Mouse (Mus musculus): ENCODE results near the gene Trim61. TPM values are rescaled to one million over a fixed set of nuclear protein-coding genes. Genes with fewer than 3 reads are reported as not detected.

The Trim61 gene
- 0.07 TPM in 1 of 2 replicates, not detected in the other for polyA plus RNA-seq (2016; fragmentation: Nextera tagmentation; extraction: Ambion mirVana)

DNA sequence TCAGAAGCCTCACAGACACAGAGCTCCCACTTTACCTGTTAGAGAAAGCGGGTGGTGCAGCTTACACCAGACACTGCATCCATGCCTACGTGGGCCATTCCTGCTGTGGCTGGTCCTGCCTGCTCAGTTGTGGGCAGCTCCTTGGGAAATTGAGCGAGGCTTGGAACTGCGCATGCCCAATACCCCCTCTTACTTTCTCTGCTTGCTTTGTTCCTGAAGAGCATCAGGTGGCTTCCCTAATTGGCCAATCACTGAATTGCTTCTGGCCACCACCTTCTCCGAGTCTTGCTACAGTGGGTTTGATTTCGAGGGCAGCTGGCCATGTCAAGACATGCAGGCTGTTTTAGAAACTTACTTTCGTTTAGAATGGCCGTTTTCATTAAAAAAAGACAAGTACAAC is at the start of gene Trim61, which contains the start of gene Trim60:
Gene Trim61 (minus strand): TSS at position 101 of the 400 bp plus-strand sequence.
Gene Trim60 (minus strand): TSS at position 162 of the 400 bp plus-strand sequence.
- Histone ChIP-seq H3K36me3 (no peaks in the 10 kb centered on the region), H3K9me3 (replicated peaks) (no peaks in the 10 kb centered on the region; the same call in 1 of the 2 replicates), H3K4me1 (no peaks in the 10 kb centered on the region), H3K27ac (replicated peaks) (no peak within 1 kb of the TSS), H3K27me3 (ENCODE audit: low read depth, poor library complexity, severe bottlenecking) (no peaks in the 10 kb centered on the region), H3K4me3 (no peak within 1 kb of the TSS)
- 90% methylated on average over 8 of the region's 8 CpGs for WGBS
- DNase-seq (ENCODE audit: low spot score) = no peak

DNA sequence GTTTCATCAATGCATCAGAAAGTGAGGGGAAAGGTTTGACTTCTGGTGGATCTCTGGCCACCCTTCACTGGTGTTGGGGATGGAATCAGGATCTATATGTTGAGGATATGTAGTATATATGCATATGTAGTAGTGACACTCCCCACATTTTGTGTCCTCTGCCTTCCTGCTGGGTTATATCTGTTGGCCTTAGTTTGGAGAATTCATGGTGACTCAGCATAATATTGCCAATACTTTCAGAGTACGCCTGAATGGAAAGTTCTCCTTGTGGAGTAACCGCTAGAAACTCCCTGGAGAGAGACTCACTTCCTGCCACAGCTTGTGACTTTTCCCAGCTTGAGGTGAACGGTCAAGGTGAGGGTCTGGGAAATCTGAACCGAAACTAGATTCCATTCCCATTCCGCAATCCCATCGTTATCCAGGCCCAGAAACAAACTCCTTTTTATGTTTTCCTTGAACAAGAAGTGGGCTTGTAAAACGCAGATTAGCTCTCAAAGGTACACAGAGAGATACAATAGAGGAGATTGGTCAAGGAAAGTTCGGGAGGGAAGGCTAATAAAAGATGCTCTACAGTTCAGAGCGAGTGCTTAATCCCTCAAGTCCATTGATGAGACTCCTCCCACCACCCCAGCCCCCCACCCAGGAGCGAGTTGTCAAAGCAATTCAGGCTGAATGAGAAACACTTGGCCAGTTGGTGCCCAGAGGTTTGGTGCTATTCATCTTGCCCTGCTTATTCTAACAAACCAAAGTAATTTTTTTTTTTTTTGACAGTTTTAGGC is 49.6 kb upstream of the Trim61 start:
- no peak overlapping the region for H3K27ac ChIP-seq (replicated peaks)
- H3K4me1 ChIP-seq = peaks cover 10% of the 10 kb centered on the region
- 30% methylated on average over 10 of the region's 10 CpGs for WGBS
- no peaks in the 10 kb centered on the region for H3K9me3 ChIP-seq (replicated peaks)
- peaks cover 15% of the 10 kb centered on the region for H3K27me3 ChIP-seq (ENCODE audit: low read depth, poor library complexity, severe bottlenecking)
- 0 out of 2 replicates have a peak overlapping the region, but pooled peaks have one; percentile 26 for H3K4me3 ChIP-seq
- DNase-seq (ENCODE audit: low spot score) = peak; percentile 34
- no peaks in the 10 kb centered on the region for H3K36me3 ChIP-seq

DNA sequence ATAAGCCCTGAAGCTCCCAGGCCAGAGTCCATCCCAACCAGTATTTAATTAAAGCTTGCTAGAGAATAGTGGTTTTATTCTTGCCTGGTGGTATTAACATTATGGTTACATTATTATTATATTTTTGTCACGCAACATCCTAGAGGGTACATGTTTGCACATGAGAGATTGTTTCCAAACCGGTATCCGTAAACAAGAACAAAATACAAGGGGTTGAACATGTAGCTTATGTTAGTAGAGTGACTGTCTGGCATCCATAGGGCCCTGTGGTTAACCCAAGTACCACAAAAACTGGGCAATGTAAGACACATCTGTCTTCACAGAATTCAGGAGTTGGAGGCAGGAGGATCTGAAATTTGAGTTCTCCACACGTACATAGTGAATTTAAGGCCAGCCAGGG is 48.7 kb upstream of the Trim61 start:
- Histone ChIP-seq H3K4me3 (no peak overlapping the region), H3K36me3 (no peaks in the 10 kb centered on the region), H3K27me3 (ENCODE audit: low read depth, poor library complexity, severe bottlenecking) (peaks cover 15% of the 10 kb centered on the region), H3K27ac (replicated peaks) (no peak overlapping the region), H3K9me3 (replicated peaks) (no peaks in the 10 kb centered on the region), H3K4me1 (peaks cover 10% of the 10 kb centered on the region)
- 85% methylated on average over 4 of the region's 4 CpGs for WGBS
- no peak for DNase-seq (ENCODE audit: low spot score)

DNA sequence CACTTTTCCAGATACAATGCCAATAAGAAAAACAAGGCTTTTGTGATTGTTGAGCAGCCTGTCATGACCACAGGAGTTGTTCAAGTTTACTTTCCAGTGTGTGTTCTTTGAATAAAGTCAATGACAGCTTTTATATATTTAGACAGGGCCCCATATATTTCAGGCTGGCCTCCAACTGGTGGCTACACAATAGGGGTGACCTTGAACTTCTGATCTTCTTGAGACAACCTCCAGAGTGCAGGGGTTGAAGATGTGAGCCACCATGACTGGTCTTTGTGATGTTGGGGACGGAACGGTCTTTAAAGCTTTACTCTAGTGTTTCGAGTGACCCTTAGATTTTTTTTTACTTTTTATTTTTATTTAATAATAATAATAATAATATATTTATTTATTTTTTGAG is 47.3 kb upstream of the Trim61 start:
- Histone ChIP-seq H3K4me3 (no peak overlapping the region), H3K4me1 (peaks cover 10% of the 10 kb centered on the region), H3K27me3 (ENCODE audit: low read depth, poor library complexity, severe bottlenecking) (peaks cover 15% of the 10 kb centered on the region), H3K36me3 (no peaks in the 10 kb centered on the region), H3K9me3 (replicated peaks) (no peaks in the 10 kb centered on the region), H3K27ac (replicated peaks) (no peak overlapping the region)
- DNase-seq (ENCODE audit: low spot score) = no peak
- WGBS = 95% methylated on average over 3 of the region's 3 CpGs

DNA sequence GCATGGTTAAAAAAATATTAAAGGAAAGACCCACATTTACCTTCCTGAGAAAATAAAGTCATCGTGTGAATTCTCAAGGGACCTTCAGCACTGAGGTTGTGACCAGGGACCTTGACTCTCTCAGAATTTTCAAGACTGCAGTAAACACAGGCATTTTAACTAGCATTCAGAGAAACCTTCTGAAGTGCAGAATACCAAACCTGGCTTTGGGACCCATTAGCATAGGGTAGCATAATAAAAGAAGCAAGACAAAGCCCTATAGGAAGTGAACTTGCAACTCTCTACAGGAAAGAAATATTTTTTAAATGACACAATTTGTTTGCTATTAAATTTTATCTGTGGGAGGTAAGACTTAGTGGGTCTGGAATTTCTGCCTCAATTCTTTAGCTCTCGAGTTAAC is 45.7 kb upstream of the Trim61 start:
- WGBS = 75% methylated on average over 2 of the region's 2 CpGs
- peaks cover 10% of the 10 kb centered on the region for H3K4me1 ChIP-seq
- H3K9me3 ChIP-seq (replicated peaks) = no peaks in the 10 kb centered on the region
- no peaks in the 10 kb centered on the region for H3K36me3 ChIP-seq
- H3K27ac ChIP-seq (replicated peaks) = no peak overlapping the region
- H3K27me3 ChIP-seq (ENCODE audit: low read depth, poor library complexity, severe bottlenecking) = peaks cover 15% of the 10 kb centered on the region
- no peak overlapping the region for H3K4me3 ChIP-seq
- no peak for DNase-seq (ENCODE audit: low spot score)

DNA sequence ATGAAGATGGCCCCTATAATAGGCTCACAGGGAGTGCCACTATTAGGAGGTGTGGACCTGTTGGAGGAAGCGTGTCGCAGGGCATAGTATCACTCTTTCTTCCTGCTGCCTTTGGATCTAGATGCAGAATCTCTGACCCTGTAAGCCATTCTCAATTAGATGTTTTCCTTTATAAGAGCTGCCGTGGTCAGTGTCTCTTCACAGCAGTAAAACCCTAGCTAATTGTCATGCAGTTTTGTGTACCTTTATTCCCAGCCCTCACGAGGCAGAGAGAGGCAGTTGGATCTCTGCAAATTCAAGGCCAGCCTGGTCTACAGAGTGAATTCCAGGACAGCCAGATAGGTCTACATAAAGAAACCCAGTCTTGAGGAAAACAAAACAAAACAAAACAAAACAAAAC is 43.9 kb upstream of the Trim61 start:
- Histone ChIP-seq H3K4me1 (no peaks in the 10 kb centered on the region), H3K4me3 (no peak overlapping the region), H3K27ac (replicated peaks) (no peak overlapping the region), H3K9me3 (replicated peaks) (no peaks in the 10 kb centered on the region), H3K27me3 (ENCODE audit: low read depth, poor library complexity, severe bottlenecking) (peaks cover 13% of the 10 kb centered on the region), H3K36me3 (no peaks in the 10 kb centered on the region)
- WGBS = 76% methylated on average over 4 of the region's 4 CpGs
- DNase-seq (ENCODE audit: low spot score) = no peak

DNA sequence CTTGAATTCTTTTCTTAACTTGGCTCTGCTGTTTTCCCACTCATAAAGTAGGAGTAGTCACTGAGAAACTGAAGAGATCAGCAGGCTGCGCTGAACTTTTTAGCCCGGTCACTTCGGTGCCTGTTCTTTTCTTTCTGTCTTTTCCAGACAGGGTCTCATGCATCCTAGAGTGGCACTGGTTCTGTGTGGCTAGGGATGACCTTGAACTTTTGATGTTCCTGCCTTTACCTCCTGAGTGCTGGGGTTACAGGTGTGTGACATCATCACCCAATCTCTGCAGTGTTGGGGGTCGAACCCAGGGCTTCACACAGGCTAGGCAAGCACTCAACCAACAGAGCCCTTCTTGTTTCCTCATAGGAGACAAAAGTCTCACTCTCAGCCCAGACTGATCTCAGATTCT is 38.4 kb upstream of the Trim61 start:
- Histone ChIP-seq H3K27me3 (ENCODE audit: low read depth, poor library complexity, severe bottlenecking) (no peaks in the 10 kb centered on the region), H3K27ac (replicated peaks) (no peak overlapping the region), H3K4me3 (no peak overlapping the region), H3K36me3 (no peaks in the 10 kb centered on the region), H3K9me3 (replicated peaks) (no peaks in the 10 kb centered on the region), H3K4me1 (no peaks in the 10 kb centered on the region)
- DNase-seq (ENCODE audit: low spot score) = no peak
- 87% methylated on average over 4 of the region's 4 CpGs for WGBS

DNA sequence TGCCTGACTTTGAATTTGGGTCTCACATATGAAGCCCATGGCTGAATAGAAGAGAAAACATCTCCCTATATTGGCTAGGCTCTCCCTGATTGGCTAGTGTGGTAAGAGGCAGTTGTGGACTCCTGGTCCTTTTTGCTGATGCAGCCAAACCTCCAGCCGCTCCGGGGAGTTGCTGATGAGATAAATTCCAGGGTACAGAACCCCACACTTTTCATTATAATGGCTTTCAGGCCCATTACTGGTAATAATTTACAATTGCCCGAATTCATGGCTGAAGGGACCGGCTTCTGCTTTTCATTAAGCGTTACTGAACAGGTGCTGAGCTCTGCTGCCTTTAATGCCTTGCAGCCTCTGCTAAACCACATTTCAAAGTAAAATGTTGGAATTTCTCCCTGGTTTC is 35.6 kb upstream of the Trim61 start:
- no peak for DNase-seq (ENCODE audit: low spot score)
- Histone ChIP-seq H3K4me1 (no peaks in the 10 kb centered on the region), H3K9me3 (replicated peaks) (no peaks in the 10 kb centered on the region), H3K27me3 (ENCODE audit: low read depth, poor library complexity, severe bottlenecking) (no peaks in the 10 kb centered on the region), H3K27ac (replicated peaks) (no peak overlapping the region), H3K36me3 (no peaks in the 10 kb centered on the region), H3K4me3 (no peak overlapping the region)
- WGBS = 83% methylated on average over 5 of the region's 5 CpGs

DNA sequence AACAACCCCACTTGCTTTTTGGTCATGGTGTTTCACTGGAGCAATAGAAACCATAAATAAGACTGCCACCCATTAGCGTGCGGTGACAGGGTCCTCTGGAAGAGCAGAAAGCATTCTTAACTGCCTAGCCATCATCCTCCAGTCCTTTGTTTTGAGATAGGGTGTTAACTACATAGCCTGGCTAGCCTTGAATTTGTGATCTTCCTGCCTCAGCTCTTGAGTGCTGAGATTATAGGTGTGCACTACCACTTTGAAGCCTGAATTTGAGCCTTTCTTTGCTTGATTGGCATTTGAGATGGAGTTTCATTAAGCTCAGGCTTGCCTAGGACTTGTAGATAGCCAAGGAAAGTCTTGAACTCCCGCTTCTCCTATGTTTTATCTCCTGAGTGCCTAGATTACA is 35.2 kb upstream of the Trim61 start:
- Histone ChIP-seq H3K9me3 (replicated peaks) (no peaks in the 10 kb centered on the region), H3K27ac (replicated peaks) (no peak overlapping the region), H3K27me3 (ENCODE audit: low read depth, poor library complexity, severe bottlenecking) (no peaks in the 10 kb centered on the region), H3K4me3 (no peak overlapping the region), H3K4me1 (no peaks in the 10 kb centered on the region), H3K36me3 (no peaks in the 10 kb centered on the region)
- DNase-seq (ENCODE audit: low spot score) = no peak
- WGBS = 93% methylated on average over 3 of the region's 3 CpGs

DNA sequence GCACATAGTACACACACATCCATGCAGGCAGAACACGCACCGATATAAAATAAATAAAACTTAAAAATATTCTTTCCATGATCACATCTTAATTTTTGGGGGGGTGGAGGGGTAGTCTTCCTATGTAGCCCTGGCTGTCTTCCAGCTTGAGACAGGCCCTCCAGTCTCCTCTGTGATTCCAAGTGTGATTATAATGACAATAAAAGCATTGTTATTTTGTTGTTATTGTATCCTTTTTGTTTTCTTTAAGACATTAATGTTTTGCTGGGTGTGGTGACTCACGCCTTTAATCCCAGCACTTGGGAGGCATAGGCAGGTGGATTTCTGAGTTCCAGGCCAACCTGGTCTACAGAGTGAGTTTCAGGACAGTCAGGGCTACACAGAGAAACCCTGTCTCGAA is 29.5 kb upstream of the Trim61 start:
- no peak for DNase-seq (ENCODE audit: low spot score)
- Histone ChIP-seq H3K9me3 (replicated peaks) (no peaks in the 10 kb centered on the region), H3K27ac (replicated peaks) (no peak overlapping the region), H3K4me1 (peaks cover 9% of the 10 kb centered on the region), H3K4me3 (no peak overlapping the region), H3K36me3 (no peaks in the 10 kb centered on the region), H3K27me3 (ENCODE audit: low read depth, poor library complexity, severe bottlenecking) (no peaks in the 10 kb centered on the region)
- 86% methylated on average over 4 of the region's 4 CpGs for WGBS

DNA sequence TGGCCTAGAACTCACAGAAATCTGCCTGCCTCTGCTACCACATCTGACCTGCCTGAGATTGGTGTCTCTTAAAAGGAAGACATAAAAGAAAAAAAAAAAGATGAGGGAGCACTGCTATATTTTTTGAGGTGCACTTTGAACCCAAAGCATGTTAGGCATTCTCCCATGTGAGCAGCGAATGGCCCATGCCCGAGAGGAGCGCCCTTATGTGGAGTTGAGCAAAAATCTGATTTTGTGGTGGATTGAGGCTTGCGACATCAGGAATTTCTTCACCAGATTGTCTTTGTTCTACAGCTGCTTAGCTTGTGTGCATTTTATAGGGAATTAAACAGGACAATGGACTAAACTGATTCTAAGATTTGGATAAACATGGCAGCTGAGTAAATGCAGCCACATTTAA is 28.9 kb upstream of the Trim61 start:
- Histone ChIP-seq H3K27ac (replicated peaks) (no peak overlapping the region), H3K4me3 (no peak overlapping the region), H3K4me1 (peaks cover 9% of the 10 kb centered on the region), H3K27me3 (ENCODE audit: low read depth, poor library complexity, severe bottlenecking) (no peaks in the 10 kb centered on the region), H3K36me3 (no peaks in the 10 kb centered on the region), H3K9me3 (replicated peaks) (no peaks in the 10 kb centered on the region)
- no peak for DNase-seq (ENCODE audit: low spot score)
- 95% methylated on average over 4 of the region's 4 CpGs for WGBS

DNA sequence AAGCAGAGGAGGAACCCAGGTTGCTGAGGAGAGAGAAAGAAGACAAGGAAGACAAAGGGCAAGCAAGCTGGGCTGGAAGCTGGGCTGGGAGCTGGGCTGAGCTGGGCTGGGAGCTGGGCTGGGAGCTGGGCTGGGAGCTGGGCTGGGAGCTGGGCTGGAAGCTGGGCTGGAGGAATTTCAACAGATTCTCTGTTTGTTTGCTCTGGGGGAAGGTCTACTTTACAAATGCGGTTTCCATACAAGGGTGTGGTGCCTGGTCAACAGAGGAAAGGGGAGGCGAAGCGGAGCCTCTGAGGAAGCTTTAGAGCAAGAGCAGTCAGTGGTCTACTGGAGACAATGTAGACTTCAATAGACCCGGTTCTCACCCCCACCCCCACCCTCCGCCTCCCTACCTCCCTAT is 28.2 kb upstream of the Trim61 start:
- Histone ChIP-seq H3K27me3 (ENCODE audit: low read depth, poor library complexity, severe bottlenecking) (no peaks in the 10 kb centered on the region), H3K36me3 (no peaks in the 10 kb centered on the region), H3K4me3 (0 out of 2 replicates have a peak overlapping the region, but pooled peaks have one; percentile 20), H3K9me3 (replicated peaks) (no peaks in the 10 kb centered on the region), H3K4me1 (peaks cover 9% of the 10 kb centered on the region), H3K27ac (replicated peaks) (peak overlapping the region; percentile 77)
- WGBS = 22% methylated on average over 5 of the region's 5 CpGs
- peak; percentile 31 for DNase-seq (ENCODE audit: low spot score)

DNA sequence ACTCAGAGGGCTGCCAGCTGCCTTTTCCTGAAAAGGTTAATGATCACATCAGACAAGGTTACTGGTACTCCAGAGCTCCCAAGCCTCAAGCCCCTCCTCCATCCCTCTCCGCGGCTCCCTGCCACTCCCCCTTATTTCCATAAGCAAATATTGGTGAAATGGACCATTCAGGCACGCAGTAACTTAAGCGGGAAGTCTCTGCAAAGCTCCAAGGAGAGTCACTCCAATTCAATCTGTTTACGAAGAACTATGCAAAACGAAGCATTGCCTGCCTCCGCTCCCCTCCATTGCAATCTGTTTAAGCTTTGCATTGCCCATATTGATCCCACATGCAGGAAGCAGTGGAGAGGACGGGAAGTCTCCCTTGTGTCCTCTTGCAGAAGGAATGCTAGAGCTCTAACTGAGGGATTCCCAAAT is 18.8 kb upstream of the Trim61 start, which contains the start of gene Apela:
Gene Apela (minus strand): TSS at position 220 of the 417 bp plus-strand sequence.
- 0% methylated on average over 8 of the region's 8 CpGs for WGBS
- DNase-seq (ENCODE audit: low spot score) = peak; percentile 65
- 0 out of 2 replicates have a peak, but pooled peaks cover 2% of the 10 kb centered on the region for H3K9me3 ChIP-seq (replicated peaks)

More for the DNA sequence above, 18.8 kb upstream of the Trim61 start, which contains the start of gene Apela:
- Histone ChIP-seq H3K4me1 (peaks cover 39% of the 10 kb centered on the region), H3K27ac (replicated peaks) (peak within 1 kb of the TSS; percentile 42; the same call in 1 of the 2 replicates), H3K4me3 (peak within 1 kb of the TSS; percentile 49), H3K36me3 (no peaks in the 10 kb centered on the region), H3K27me3 (ENCODE audit: low read depth, poor library complexity, severe bottlenecking) (peaks cover 17% of the 10 kb centered on the region)

Data from midbrain, embryonic 10.5 days (tissue).